Mouse (Mus musculus): ENCODE results near the gene Cpt1c.

Cpt1c gene

DNA sequence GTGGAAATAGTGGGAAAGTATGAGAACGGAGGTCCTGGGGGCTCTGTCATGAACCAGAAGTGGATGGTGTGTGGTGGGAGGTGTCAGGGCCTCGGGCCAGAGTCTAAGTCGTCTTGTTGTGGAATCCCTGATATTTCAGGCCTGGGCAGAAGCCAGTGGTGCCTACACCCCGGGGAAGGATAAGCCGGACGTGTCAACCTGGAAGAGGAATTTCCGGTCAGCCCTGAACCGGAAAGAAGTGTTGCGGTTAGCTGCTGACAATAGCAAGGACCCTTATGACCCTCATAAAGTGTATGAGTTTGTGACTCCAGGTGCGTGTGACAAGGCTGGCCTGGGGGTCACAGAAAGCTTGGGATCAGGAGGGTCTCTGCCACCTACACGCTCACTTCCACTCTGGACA lies 25.1 kb upstream of the Cpt1c start:
- DNase-seq (ENCODE audit: low spot score in 2 of 2), result no peak

DNA sequence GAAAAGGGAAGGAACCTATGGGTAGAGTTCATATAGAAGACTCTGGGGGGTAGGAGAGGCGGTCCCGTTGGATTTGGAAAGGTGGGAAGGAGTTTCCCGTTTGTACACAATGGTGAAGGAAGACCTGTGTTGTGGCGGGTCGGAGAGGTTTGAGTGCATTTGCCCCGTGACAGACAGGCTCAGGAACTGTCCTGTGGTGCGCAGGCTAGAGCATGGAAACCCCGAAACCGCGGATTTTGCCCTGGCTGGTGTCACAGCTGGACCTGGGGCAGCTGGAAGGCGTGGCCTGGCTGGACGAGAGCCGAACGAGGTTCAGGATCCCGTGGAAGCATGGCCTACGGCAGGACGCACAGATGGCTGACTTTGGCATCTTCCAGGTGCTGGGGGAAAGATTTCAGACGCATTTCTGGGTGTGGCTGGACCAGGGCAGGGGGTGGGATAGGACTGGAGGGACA lies 23.9 kb upstream of the Cpt1c start, which contains the start of gene Bcl2l12:
Bcl2l12 (minus strand) TSS at position 212 of the 455 bp plus-strand sequence.
- peak in 1 of 2 experiments; percentile 32 for DNase-seq (ENCODE audit: low spot score in 2 of 2)

DNA sequence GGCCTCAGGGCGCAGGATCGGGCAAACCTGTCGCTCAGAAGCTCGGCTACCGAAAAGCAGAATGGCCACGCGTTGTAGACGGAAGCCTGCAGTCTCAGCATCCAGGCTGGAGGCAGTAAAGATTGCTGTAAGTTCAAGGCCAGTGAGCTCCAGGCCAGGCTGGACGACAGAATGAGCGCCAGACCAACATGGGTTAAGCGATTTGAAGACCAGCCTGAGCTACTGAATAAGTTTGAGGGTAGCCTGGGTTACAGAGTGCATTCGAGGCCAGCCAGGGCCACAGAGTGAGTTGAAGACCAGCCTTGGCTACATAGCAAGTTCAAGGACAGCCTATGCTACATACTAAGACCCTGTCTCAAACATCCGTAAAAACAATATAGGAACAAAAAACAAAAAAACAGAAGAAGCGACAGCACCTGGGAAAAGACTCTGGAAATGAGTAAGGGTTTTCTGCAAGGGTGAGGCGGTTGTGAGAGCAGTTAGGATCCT lies 23.3 kb upstream of the Cpt1c start:
- no peak for DNase-seq (ENCODE audit: low spot score in 2 of 2)

DNA sequence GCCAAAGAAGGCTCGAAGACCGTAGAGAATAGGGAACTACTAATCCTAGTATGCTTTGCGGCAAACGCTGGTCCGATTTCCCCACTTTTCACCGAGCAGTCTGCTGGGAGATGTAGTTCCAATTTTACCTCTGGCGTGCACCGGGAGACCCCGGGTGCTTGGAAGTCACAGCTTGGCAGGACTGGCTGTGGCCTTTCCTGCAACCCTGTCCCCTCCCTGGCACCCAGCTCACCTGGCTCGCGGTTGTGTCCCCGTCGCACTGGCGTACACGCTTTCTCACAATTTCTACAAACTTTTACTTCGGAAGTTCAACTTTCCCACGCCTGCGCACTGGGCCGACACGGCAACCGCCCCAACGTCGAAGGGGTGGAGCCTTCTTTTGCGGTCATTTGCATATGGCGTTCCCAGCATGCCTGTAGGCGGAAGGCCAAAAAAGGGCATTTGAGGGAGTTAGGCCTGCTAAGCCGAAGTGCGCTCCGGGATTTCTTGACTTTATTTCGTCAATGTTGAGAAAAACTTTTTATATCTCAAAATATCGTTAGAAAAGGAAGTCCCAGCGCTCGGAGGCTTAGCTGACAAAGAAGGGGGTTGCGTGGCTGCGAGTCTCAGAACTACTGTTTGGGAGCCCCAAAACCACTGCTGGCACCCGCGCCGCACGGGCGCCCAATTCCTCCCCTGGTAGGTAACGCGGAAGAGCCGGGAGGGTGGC lies 22.7 kb upstream of the Cpt1c start, which contains the start of gene Irf3:
Irf3 (plus strand) TSS at position 418 of the 709 bp plus-strand sequence.
- peak; percentile 93 to 97 for DNase-seq (ENCODE audit: low spot score in 2 of 2)

DNA sequence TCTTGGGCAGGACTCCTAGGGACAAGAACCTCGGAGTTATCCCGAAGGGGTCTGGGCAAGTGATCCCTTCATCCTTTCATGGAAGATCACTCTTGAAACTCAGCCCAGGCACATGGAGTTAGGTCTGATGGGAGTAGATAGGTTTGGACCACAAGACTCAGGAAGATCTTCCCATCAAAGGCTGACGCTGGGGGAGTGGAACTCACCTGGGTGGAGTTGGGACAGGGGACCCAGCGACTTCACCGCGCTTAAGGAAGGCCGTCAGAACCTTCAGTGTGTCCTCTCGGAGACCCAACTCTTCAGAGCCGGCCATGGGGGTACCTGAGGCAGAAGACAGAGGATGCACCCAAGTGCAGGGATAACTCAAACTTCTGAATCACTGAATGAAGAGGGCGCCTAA lies 22.0 kb upstream of the Cpt1c start:
- DNase-seq (ENCODE audit: low spot score in 2 of 2), result no peak

DNA sequence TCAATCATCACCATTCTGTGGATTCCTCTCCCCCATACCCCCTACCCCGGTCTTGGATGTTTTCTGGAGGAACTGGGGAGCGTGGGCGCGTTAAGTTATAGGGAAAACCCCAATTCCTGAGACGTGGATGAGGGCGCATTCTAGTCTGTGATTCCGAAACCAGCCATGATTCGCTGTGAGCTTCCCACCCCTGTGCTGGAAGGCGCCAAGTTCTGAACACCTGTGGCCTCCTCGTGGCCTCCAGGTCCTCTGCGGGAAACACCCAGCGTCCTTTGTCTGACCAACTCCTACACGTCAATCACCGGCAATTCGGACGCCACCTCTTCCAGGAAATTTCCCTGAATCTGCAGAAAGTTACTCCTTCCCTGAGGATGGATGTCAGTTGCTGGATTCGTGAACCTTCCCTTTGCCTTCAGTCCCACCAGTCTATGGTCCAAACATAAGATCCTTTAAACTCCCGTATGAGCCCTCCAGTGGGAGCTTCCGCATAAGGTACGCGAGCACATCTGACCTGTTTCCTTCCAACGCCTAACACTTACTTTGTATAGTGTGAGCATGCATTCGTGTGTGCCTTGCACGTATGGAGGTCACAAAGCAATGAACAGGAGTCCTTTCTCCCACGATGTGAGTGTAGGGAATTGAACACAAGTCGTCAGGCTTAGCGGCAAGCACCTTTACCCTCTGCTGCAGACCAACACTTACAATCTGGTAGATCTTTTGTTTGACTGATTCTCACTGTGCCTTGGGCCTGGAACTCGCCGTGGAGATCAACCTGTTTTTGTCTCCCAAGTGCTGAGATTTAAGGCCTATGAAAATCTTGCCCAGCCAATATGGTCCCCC lies 12.4 kb upstream of the Cpt1c start:
- no peak for DNase-seq (ENCODE audit: low spot score in 2 of 2)

DNA sequence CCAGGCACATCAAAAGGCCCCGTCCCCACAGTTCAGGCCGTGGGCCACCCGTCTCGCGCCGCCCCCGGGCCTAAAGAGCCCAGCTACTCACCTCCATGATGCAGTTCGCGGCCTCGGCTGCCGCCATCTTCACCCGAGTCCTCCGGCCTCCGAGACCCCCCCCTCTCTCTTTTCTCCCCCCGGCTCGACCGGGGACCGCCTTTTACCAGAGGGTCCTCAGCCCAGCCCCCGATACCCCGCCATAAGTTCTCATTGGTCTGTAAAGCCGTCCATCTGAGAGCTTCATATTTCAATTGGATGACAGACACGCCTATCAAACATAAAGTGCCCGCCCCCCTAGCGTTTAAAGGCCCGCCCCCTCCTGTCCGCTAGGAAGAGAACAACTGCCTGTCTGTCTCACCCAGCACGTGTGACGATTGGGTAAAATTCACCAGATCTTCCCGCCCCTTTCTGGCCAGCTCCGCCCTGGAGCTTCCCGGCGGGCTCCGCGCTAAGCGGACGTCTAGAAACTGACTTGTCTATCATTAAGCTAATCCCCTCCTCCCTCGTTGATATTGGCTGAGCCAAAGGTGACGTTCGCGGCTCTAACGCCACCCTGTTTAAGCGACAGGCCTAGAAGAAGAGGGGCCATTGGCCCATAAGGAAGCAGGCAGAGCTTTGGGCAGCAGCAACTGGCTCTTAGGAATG lies 11.7 kb upstream of the Cpt1c start, which contains the start of gene Prmt1:
Prmt1 (minus strand) TSS at position 377 of the 687 bp plus-strand sequence.
- DNase-seq (ENCODE audit: low spot score in 2 of 2), result peak; percentile 92

DNA sequence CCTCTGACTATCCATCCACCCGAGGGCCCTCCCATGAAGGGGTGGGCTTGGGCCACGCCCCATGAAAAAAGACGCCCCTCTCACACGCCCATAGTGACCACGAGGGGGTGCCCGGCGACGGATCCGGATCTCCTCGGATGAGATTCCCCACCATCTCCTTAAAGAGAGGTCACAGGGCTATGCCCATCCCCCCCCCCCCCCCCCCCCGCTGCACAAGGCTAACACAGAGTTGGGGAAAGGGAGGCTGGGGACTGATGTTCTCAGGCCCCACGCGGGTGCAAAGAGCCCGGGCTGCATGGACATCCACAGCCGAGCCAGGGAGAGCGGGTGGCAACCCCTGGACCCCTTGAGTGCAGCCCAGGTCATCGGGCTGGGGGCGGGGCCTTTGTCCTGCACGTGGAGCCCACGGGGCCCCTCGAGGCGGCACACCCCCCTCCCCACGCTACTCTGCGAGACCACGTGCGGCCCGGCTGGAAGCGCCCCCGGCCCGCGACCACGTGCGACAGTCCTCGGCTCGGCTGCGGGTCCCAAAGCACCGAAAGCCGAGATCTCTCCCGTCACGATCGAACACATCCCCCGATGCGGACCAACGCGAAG lies 11.0 kb upstream of the Cpt1c start:
- DNase-seq (ENCODE audit: low spot score in 2 of 2), result peak in 1 of 2 experiments; percentile 53

DNA sequence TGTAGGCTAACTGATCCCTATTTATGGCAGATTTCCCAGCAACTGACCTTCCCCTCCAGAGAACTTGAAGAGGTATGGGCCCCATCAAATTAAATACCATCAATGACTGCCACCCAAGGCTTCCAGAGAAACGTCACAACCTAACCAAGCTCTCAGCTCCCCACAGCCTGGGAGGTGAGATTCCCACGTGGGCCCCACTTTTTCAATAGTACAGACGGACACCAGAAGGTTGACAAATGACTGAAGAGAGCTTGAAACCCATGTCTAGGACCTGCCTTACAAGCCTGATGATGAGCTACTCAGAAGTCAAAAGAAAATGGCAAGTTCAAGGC lies 10.1 kb upstream of the Cpt1c start:
- DNase-seq (ENCODE audit: low spot score in 2 of 2), result no peak

DNA sequence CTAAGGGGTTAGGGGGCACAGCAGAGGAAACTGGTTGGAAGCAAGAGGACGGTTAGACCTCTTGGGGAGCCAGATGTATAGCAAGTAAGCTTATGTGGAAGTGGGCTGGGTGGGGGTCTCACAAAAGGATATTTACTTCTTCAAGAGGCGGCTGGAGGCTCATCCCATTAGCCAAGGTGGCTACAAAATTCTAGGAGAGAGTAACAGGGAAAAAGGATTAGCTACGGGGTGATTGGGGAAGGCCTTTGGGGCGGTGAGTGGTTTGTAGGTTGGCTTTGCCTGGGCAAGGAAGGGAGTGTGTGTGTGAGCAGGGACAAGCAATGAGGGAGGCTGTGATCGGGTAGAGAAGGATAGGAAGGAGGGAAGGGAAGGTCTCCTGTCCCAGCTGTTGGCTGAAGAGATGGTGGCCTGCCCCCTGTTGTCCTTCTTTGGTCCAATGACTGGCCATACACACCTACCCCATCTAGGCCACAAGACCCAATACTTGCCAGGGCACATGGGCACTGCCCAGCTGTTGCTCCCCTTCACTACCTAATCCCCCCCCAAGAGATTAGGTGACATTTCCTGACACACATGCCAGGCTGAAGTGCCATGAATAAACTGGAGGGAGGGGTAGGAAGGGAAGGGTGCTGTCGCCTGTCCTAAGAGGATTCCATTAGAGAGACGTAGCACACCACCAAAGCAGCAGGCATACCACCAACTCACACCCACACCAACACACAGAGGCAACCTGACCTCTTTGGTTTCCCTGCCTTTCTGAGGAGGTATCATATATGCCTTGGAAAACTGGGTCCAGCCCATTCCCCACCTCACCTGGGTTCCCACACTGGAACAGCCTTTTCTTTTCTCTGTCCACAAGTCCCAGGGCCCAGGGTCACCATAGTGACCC lies 9.5 kb upstream of the Cpt1c start:
- no peak for DNase-seq (ENCODE audit: low spot score in 2 of 2)

DNA sequence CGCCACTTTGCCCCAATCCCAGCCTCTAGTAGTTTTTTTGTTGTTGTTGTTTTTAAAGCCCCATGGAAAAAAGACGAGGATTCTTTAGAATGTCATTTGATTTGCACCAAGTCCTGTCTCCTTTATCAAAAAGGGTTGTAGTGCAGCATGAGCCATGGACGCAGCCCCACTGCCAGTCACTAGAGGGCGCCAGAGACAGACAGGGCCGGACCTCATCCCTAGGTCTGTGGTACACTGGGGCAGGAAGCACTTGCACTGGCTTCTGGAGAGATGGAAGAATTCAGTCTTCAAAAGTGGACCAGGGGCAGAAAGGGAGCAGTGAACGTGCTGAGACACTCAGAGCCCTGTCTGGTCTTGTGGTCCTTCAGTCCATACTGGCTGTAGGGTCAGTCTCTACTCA lies 8.4 kb upstream of the Cpt1c start:
- peak; percentile 76 to 89 for DNase-seq (ENCODE audit: low spot score in 2 of 2)

DNA sequence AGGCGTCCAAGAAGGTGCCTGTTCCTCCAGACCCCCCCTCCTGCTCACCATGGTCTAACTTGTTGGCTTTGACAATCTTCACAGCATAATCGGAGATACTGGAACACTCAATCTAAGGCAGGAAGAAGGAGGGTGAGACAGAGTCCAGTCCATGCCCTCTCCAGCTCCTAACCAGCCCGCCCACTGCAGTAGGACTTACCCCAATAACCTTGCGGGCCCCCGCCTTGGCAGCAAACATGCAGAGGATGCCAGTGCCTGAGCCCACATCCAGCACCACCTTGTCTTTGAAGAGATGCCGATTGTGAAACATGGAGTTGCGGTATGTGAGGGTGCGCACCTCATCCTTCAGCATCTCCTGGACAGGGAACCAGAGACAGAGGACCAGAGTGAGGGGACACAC lies 6.9 kb upstream of the Cpt1c start:
- no peak for DNase-seq (ENCODE audit: low spot score in 2 of 2)

DNA sequence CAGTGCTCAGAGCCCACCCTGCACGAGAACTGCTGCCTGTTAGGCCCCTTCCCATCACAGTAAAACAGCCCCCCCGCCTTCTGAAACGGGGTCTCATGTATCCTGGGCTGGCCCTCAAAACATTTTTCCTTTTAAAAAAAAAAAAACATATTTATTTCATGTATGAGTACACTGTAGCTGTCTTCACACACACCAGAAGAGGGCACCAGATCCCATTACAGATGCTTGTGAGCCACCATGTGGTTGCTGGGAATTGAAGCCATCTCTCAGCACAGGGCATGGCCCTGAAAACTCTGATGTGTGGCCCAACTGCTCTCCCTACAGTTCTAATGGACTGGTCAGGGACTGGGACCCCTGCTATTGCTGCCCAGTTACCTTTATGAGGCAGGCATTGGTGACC lies 3.6 kb upstream of the Cpt1c start:
- DNase-seq (ENCODE audit: low spot score in 2 of 2), result no peak

DNA sequence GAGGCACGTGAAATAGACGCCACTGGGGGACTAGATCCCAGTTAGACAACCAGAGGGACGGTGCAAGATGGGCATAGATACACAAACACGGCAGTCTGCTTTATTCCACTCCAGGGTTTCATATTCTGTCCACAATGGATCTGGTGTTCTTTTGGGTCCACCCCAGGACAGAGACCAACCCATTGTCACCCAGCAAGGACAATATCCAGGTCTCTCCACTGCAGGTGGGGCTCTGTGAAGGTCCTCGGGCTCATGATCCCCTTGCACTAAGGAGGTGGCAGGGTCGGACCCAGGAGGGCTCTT lies 417 bp upstream of the Cpt1c start:
- no peak for DNase-seq (ENCODE audit: low spot score in 2 of 2)

DNA sequence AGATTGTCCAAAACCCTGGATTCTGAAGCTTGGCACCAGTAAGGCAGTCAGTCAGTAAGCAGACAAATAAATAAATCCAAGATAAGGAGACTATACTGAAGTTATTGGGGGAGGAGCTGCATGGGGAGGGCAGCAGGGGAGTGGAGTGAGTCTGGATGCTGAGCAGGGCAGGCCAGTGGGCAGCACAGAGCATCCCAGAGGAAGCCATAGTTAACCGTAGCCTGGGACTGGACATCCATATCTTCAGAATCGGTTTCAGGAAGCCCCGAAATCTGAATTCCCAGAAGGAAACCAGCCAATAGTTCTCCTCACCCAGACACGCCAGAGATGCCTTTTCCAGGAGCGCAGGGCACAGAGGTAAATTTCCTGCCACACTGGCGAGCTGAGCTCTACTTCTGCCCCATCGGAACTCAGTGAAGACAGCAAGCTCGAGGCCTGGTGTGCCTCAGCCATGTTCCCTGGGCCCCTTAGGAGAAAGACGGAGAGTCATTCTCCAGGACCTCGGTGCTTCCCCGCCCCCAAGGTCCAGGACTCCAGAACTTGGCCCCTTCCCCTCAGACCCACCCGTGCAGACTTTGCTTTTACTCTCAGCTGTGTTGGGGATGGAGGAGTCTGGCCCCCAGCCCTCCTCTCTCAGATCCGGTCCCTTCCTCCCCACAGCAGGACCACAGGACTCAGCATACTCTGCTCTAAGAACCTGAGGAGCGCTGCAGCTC lies 1.1 kb downstream of the Cpt1c start:
- no peak for DNase-seq (ENCODE audit: low spot score in 2 of 2)

DNA sequence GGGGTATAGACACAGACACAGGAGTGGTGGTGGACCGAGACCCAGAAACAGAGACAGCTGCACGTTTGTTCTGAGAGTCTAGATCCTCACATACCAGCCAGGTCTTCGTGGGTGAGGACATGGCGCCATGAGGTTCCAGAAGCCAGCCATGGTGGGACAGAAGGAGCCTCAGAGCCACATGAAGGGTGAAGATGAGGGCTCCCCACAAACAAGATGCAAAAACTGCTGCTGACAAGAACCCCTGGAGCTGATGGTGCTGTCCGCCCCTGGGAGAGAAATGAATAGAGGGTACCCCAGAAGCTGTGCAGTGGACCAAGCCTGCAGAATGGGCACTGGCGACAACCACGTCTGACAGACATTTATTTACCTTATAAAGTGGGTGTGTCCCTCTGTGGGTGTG lies 3.5 kb downstream of the Cpt1c start:
- DNase-seq (ENCODE audit: low spot score in 2 of 2), result no peak

DNA sequence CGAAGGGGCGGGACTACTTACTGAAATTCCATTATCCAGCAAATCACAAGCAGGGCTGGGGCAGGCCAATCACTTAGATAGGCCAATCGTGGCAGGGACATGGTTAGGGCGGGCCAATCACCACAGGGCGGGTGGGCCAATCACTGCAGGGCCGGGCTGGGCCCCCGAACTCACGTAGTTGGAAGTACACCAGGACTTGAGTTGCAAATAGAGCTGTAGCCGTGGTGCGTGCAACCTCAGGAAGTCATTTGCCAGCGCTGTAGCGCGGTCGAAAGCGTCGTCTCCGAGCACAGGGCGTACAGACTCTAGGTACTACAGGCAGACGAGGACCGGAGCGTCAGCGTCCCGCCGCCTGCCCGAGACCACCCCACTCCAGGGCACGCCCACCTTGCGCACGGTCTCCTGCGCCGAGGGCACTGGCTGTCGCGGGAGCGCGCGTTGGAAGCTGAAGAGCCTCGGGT lies 4.4 kb downstream of the Cpt1c start:
- peak; percentile 36 to 45 for DNase-seq (ENCODE audit: low spot score in 2 of 2)

DNA sequence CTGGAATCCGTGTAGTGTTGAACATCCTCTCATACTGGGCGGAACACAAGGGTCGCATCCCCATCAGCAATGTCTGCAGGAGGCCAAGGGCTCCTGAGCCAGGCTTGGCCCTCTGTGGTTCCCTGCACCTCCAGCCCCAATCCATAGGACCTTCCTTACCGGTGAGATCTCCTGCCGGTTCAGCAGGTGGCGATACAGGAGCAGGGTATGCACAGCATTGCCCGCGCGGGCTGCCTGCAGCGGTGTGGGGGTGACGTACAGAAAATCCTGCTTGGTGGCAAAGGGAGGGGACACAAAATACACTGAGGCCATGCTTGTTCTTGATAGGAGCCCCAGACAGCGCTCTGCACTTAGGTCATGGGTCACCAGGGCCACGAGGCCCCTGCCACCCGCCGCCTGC lies 8.0 kb downstream of the Cpt1c start:
- DNase-seq (ENCODE audit: low spot score in 2 of 2), result no peak

DNA sequence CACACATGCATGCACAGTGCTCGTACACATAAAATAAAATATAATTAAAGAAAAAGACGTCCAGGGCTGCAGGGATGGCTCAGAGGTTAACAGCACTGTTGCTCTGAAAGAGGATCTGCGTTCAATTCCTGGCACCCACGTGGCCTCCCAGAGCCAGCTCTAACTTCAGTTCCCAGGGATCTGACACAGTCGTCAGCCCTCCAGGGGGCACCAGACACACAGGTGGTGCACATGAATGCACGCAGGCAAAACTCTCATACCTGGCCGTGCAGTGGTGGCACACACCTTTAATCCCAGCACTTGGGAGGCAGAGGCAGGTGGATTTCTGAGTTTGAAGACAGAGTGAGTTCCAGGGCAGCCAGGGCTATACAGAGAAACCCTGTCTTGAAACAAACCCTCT lies 8.7 kb downstream of the Cpt1c start:
- DNase-seq (ENCODE audit: low spot score in 2 of 2), result no peak

DNA sequence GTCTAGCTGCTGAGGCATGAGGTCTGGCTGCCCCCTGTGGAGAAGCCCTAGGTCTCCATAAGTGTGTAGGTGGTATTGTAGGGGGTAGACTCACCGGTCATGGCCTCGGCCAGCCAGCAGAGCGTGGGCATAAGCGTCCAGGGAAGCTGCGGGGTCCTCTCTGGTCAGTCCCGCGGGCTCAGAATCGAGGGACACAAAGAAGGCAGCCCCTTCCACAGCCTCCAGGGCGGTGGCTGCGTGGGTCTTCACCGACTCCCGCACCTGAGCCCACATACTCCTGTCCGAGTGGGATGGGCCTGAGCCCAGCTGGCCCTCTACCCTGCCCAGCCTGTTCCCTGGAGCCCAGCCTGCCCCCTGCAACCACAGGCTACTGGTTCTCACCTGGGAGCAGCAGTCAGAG lies 9.7 kb downstream of the Cpt1c start:
- DNase-seq (ENCODE audit: low spot score in 2 of 2), result no peak
